Mouse (Mus musculus) naive thymus-derived CD4-positive, alpha-beta T cell, adult 2 months (primary cell): ENCODE data around the gene Rbfox1.

ENCODE experiments used
- DNase-seq: peaks from one replicate; pipeline ENCODE4 v3.0.0-alpha.2; 2011; ENCODE audit warnings: low read depth

The Rbfox1 gene

DNA sequence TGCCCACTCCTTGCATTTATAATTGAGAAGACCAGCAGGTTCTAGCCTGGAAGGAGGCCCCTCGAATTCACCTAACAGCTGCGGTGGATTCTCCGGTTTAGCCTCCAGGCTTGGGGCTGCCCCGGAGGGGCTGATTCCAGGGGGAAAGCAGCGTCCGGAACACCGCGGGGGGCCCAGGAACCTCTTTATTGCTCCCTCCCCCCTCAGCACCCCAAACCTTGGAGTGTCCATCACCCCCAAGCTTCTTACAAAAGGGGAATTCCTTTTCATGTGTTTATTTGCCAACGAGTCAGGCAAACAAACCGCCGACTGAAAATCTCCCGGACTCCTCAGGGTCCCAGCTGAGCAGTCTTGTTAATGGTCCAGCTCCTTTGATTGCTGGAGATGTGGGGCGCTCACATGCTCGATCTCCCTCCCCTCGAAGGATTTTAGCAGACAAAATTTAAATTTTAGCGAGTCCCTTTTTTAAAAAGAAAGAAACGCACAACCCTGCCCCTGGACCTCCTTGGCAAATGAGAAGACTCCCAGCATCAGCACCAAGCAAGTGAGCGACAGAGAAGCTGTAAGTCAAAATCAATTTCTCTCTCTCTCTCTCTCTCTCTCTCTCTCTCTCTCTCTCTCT, 1153.6 kb downstream of the Rbfox1 start:
- DNase-seq = no peak

DNA sequence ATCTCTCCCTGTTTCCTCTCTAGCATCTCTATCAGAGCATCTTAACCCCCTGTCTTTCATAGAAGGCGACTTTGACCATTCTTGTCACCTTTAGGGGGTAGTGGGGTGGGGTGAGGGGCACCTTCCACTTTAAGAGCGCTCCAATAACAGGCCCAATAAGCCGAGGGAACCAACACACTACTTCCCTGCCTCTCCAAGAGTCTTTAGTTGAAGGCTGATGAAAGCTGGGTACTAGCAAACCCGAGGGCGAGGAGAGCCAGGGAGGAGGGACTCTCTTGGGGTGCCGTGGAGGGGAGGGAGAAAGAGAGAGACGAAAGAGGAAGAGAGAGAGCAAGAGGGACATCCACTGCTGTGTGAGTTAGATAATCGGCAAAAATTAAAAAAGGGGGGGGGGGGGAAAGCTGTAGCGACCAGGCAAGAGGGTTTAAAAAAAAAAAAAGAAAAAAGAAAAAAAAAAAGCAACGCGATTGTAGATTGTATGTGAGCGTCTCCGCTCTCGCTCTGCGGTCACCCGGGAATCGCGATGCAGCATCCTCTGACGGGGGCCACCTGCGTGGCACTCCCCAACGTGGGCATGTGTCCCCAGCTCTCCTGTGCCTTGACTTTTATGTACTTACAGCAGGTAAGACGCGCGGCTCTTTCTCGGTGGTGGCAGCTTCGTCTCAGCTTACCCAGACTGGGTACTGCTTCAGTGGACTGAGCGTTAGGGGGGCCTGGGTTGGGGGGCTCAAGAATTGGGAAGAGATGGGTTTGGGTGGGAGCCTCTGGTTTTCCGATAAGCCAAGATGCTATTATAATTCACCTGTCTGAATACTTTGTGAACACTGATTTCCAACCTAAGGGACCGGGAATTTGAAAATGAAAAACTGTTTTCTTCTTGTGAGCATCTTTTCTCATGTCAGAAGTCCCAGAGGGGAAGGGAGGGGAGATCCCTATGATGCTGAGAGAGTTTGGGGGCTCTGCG, 1154.5 kb downstream of the Rbfox1 start:
- DNase-seq = no peak

DNA sequence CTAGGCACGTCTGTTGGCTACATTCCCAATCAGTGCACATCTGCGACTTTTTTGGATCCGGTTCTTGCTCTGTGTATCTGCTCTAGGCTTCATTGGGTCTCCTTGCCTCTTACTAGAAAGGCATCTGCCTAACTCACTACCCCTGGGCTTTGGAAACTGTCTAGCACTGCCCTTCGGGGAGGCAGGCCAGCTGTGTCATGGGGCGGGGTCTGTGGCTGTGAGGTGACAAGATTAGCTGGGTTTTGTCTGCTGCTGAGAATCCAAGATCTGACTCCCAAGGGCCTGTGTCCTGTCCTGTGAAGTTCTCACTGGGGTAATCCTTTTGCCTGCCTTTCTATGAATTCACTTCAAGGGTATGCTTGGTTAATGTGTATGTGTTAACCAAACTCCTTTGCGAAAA, 1155.5 kb downstream of the Rbfox1 start:
- no peak for DNase-seq

DNA sequence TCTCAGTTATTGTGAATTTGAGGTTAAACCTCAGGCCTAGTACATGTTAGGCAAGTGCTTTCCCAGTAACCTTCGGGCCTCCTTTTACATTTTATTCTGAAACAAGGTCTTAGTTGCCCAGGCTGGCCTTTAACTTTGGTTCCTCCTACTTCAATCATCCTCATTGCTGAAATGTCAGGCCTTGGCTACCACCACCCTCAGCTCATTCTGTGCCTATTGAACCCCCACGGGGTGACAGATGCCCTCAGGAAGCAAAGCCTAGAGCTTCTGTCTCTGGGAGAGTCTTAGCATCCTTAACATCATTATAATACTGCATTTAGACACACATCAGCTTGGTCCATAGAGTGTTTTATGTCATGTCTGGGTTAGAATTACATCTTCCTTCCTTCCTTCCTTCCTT, 1162.3 kb downstream of the Rbfox1 start:
- DNase-seq = no peak

DNA sequence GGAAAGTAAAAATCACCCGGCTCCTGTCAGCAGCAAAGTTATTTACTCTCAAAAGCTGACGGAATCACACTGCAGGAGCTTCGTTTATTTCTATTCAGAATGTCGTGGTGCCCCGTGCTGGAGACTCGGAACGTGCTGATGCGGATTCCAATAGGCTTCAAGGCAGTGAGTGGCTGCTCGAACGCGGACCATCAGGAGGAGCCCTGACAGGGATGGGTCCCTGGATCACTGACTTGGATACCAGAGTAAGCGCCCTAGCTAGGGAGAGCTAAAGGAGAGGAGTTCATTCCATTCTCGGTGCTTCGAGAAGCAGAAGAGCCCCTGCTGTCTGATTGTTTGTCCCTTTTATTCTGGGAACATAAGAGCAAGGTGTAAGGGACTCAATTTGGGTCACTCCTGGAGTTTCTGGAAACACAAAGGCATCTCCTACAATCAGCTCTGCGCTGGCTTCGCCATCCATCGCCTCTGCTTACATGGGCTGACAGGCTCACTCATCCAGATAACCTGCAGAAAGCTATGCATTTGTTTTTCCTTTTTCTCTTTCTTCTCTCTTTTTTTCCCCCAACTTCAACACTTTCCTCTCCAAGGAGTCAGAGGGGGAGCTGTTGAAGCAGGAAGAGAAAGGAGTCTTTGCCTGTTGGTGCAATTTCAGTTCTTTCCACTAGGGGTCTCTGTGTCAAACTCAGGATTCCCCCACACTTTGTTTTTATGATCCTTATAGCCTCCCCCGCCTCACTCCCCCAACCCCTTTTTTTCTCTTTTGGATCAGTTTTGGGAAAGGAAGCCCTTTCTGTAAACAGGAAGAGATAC, 1164.2 kb downstream of the Rbfox1 start:
- peak; percentile 1 for DNase-seq

DNA sequence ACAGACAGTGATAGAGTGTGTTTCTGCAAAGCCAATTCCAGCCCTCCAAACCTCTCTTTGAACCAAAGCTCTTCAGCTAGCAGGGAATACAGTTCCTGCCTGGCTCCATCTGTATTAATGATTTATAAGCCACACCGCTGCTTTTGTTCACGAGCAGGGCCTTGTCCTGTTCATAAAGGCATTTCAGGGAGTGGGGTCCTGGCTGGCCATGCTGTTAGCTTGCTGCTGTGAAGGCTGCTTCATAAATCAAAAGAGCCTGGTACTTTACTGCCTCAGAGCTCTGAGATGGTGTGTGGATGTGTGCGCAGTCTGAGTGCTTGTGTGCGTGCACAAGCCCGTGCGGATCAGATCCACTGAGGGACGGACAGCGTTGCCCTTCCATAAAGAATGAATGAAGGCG, 1165.8 kb downstream of the Rbfox1 start:
- no peak for DNase-seq

DNA sequence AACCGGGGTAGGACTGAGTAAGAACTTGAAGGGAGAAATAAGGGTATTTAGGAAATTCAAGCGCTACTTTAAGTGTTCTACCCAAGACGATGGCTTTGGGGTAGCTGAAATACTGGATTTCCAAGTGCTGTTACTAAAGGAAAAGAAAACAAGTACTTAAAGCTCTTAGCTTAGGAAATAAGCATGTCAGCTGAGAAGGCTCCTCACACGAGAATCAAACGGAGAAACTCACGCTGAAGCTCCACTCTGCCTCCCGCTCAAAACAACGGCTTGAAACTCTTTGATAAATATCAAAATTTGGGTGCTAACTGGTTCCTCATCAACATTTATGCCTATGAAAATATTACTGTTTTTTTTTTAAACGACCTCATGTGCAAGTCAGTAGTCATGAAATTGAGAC, 1166.8 kb downstream of the Rbfox1 start:
- no peak for DNase-seq

DNA sequence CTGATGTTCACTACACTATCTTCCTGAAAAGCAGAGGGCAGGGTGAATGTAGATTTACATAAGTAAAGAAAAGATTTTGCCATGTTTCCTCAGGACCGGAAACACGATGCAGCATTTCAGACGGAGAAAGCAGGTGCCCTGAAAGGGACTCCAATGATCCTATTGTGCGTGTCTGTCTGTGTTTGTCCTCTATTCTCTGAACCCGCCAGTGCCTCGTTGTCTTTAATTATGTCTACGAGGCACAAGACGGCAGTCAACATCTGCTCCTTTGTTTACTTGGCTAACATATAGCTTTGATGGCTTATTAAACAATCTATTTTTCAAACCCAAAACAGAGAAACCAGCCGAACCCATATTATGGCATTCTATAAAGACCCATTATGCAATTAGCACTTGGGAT, 1167.3 kb downstream of the Rbfox1 start:
- no peak for DNase-seq

DNA sequence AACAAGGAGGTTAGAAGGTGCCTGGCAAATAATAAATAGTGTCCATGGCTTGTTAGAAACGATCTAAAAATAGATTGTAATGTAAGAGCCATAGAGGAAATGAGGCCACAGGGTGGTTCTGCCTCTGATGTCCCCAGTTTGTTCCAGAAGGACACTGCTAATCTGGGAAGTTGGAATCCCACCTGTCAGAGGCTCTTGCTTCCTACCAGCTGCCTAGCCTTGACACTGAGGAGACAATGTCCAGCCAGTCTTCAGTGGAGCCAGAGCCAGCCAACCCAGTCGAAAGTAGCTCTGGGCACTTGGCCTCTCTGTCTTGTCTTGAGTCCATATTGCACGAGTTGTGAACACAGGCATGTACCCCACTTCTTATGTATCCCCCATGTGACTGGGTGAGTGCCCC, 1172.6 kb downstream of the Rbfox1 start:
- DNase-seq = no peak

DNA sequence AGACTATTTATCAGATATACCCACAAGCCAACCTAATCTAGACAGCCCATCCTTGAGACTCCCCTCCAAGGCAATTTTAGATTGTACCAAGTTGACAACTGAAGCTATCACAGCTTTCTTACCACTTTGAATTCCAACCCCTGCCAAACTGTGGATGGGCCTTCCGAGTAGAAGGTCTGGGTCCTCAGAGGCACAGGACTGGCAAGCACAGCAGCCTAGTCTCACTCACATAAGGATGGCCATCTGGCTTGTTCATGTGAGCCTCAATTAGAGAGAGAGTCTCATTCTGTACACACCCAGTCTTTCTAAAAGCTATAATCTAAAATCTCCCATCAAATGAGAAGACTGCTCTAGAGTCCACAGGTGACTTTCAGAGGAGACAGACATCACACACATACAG, 1173.4 kb downstream of the Rbfox1 start:
- no peak for DNase-seq

DNA sequence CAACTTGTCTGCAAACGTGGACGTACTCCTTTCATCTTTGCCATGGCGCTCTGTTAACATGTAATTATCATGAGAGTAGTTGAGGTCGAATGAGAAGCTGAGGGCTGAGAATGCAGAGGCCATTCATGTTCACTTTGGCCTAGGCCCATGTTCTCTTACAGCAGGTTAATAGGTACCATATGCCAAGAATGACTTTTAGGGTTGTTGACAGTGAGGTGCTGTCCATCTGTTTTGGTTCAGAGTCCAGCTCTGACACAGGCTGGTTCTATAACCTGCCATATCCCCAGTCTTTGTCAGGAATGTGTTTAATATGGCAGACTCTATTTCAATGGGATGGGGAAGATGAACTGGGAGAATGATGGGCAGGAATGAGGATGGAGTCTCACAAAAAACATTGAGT, 1174.4 kb downstream of the Rbfox1 start:
- DNase-seq = no peak

DNA sequence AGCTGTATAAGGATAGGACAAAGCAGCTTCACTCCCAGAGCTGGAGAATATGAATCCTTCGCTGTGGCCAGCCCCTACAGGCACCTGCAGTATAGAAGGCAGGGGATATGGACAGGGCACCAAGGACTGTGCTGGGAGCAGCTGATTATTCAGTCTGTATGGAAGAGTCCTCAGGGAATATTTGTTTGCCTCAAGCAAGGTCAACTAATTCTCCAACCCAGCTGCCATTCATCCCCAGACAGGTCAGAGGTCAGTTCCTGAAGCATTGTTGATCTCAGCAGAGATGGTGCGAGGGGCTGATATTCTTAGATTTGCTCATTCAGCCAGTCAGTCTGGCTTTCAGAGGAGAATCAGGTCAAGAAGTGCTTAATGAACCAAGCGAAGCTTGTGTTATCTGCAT, 1175.7 kb downstream of the Rbfox1 start:
- no peak for DNase-seq

DNA sequence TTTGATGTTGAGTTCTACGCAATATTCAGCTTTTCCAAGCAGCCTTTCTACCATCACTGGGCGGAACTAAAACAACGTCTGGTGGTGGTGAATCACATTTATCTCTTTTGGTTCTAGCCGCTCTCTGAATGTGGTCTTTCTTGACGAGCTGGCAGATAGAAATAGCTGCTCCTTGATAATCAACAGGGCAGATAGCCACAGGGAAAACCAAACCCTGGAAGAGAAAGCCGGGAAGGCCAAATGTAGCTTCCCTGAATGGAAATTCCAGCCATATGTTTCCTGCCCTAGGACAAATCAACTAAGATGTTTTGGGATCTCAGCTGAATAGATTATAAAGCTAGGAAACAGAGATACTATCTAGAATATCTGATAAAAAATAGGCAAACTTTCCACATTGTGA, 1177.4 kb downstream of the Rbfox1 start:
- no peak for DNase-seq

DNA sequence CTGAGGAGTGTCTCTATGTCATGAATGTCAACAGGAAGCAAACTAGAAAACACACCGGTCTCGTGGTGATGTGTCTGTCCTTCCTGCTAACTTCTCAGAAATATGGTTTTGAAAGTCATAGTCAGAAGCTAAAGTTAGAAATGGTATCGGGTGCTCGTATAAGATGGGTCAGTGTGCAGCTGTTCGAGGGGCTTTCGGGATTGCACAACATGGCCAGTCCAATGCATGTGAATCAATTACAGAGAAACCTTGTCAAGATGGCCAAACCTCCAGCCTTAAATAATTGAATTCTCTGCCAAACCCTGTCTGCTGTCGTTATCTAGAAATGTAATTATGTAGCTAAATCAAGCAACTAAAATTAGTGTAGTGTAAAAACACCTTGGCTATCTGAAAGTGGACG, 1182.0 kb downstream of the Rbfox1 start:
- no peak for DNase-seq

DNA sequence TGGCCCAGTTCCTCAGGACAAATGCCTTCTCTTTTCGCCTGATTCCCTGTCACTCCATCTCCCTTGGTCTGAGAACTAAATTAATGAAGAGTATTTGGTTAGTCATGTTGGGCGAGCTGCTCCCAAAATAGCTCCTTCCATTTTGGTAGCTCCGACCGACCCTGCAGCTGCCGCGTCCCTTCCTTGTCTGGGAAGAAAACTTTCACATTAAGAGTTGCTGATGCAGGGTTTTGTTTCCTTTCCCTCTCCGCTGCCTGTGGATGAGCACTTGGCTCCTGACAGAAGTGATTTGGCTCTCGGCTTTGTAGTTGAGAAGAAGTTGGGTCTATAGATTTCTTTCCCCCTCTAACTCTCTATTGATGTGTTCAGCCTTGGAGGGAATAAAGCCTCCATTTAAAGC, 1184.4 kb downstream of the Rbfox1 start:
- no peak for DNase-seq

DNA sequence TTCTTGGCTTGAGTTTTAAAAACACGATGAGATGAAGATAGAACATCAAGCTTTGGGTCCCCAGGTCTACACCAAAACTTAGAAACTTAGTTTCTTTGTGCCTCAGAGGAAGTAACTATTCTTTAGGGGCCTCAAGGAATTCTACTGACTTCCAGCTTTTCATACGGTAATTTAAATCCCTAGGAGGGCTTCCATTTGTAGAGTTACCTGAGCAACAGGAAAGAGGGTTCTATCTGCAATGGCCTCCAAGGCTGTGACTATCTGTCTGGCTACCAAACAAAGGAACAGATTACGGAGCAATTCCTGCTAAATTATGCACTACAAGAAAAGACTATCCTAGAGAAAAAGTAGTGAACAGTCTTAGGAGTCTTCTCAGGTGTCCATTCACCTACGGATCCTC, 1189.6 kb downstream of the Rbfox1 start:
- DNase-seq = no peak

DNA sequence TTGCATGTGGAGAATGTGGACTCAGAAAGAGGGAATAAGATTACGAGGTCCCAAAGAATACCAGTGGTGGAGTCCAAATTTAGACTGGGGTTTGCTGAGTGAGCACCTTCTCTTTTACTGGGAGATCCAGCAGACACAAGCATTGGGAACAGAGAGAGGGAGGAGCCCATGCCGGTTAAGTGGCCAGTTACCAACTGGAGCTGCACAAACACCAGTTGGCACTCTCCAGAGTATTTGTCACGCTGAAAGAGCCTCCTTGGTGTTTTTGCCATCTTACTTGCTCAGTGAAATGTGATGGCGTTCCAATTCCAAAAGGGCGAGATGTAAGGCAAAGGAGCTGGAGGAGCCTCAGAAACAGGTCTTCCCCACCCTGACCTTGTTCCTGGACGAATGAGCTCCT, 1190.6 kb downstream of the Rbfox1 start:
- no peak for DNase-seq

DNA sequence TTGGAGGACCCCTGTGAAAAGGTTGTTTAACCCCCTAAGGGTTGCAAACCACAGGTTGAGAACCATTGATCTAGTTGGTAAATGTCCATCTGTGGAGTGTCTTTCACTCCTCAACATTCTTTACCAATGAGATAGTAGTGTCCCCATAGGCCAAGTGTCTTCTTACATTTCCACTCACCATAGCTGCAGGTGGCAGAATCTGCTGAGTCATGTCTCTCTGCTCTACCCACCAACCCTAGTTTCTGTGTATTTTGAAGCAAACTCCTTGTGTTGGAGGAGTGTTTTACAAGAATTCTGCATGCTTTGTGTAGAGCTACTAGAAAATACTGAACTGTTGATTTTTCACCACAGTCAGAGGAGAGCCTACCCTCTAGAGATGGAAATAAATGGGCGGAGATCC, 1191.2 kb downstream of the Rbfox1 start:
- DNase-seq = no peak

DNA sequence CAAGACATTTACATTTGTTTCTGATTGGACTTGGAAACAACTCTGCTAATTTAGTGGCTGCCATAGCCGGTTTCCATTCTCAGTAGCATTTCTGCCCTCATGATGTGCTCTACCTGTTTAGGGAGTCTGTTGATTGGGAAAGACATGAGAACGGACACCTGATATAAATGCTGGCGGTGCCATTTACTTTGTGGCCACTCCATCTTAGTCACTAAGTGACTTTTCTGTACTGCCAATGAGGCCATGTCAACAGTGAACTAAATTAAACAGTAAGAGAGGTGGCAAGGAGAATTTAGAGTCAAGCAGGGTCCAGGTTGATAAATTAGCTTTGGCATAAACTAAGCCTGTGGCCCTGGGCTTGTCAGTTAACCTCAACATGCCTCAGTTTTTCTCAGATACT, 1191.6 kb downstream of the Rbfox1 start:
- no peak for DNase-seq

DNA sequence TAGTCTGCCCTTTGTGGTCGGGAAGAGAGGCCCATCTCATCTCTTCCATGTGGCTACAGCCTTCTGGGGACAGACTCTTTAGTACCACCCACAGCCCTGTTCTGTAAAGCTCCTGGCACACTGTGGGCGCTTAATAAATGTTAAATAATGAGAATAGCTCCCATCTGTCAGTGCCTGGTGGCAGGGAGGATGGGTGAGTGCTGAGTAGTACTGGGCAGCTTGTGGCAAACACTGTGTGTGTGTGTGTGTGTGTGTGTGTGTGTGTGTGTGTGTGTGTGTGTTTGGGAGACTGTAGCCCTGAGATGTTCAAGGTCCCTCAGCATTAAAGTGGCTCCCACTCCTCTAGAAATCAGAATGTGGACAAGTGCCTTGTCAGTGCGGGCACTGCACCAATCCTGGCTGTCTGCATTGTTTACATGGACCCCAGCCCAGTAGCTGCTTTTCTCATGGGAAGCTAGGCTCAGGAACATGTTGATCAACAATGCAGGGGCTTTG, 1196.0 kb downstream of the Rbfox1 start:
- no peak for DNase-seq

DNA sequence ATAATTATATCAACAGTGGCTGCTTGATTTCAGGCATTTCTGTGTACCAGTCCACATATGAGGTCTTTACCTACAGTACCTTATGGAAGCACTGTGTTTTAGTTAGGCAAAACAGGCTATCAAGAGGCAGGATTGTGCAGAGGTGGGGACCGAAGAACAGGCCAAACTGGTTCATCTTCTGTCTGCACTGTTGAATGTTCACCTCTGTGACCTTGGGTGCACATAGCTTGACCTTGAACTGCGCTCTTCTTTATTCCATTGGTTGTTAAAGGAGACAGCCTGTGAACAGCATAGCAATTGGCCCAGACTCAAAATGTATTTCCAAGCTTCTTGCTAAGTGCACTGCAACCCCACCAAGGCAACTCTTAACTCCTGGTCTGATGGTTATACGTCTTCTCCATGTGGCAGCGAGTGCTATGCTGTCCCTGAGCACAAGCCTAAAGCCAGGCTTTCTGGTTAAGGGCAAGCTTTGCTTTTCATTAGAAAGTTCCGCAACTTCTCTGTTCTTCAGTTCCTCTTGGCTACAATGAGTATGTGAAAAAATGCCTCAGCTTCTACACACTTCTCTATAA, 1196.6 kb downstream of the Rbfox1 start:
- no peak for DNase-seq

DNA sequence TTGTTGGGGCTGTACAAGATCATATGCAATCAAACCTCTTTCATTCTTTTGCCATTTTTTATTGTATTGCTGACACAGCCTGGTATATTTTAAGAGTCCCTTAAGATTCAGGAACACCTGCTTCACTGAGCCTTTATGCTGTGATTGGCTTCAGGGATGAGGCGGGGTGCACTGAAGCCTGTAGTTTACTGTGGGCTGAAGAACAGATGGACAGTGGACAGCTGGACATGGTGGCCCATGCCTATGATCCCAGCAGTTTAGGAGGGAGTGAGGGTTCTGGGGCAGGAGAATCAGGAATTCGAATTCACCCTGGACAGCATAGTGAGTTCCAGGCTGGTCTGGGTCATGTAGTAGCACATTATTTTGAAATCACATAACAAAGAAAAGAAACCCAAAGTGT, 1198.8 kb downstream of the Rbfox1 start:
- no peak for DNase-seq
